Mouse (Mus musculus) erythroblast, adult 5-6 weeks (primary cell): ENCODE results near the gene Dhrs7c. TPM values are rescaled to one million over a fixed set of nuclear protein-coding genes. Genes with fewer than 3 reads are reported as not detected.

ENCODE experiments used
- ATAC-seq: replicated peaks from 2 replicates; pipeline ENCODE4 v1.8.0; 2016; ENCODE audit warnings: moderate number of reproducible peaks, mild to moderate bottlenecking, moderate TSS enrichment, inconsistent platforms; ENCODE audit not compliant: poor library complexity, low FRiP score, severe bottlenecking
- total RNA-seq, 2 experiments: library from RNA; stranded (forward) in 1 of 2; stranded (reverse) in 1 of 2; fragments of 150-400 nt in 1 of 2; fragments of 200-764, 138-1000 nt in 1 of 2; gene quantifications; 2 replicates each; pipeline versions ENCODE4 v1.2.3 to v1.2.4; 2015 to 2017; ENCODE audit warnings: low replicate concordance in 2 of 2

The Dhrs7c gene
- total RNA-seq, 2 experiments from 2014 or later = not detected

DNA sequence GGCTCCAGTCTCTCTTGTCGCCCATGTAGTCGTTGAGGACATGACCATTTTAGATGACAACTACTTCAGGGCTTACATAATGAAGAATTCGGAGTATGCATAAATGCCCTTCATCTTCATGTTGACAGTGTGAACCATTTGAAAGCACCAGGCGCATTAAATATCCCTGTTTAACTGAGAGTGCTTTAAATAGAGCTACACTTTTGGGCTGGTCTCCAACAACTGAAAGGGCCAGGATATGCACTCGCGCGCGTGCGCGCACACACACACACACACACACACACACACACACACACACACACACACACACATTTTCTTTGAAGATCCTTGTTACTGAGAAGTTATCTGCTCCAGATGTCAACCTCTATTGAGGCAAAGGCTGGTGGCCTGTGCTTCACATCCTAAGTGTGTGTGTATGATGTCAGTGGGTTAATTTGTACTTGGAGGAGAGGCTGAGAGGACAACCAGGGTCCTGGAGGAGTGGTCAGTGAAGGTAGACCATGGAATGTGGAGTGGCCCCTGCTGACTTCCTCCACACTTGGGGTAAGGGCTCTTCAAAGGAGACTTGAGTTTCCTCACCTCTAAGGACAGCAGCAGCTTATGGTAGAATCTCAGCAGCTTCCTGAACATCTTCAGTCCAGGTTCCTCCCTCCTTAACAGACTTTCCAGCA lies 37.6 kb downstream of the Dhrs7c start:
- no peak for ATAC-seq

DNA sequence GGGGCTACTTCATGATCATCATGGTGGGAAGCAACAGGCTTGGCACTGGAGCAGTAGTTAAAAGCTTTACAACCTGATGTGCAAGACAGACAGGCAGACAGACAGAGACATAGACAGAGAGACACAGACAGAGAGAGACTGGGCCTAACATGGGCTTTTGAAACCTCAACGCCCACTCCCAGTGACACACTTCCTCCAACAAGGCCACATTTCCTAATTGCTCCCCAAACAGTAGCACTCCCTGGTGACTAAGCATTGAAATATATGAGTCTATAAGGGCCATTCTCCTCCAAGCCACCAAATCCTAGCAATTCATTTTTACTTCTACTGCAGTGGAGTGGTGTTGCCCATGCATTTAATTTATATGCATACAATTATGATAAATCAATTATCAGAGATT lies 41.8 kb downstream of the Dhrs7c start:
- ATAC-seq = no peak

GRCm38 (mm10) chr11:67845193-67845592 lies 47.2 kb downstream of the Dhrs7c start:
- ATAC-seq = no peak

DNA sequence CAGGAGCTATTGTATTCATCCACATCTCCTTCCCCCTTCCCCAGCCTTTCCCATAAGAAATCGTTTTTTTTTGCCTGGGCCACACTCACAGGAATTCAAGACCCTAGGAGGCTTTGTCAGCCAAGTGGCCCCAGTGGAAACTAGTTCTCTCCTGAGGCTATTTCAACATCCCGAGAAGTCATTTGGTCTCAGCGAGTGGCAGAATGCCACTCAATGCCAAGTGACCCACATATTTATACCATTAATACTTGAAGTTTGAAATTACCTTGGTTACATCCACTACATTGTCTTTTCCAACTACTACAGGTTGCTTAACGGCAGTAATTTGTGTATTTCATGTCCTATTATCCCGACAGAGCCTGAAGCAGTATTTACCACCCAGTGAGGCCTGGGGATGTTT lies 53.8 kb downstream of the Dhrs7c start:
- ATAC-seq = no peak

DNA sequence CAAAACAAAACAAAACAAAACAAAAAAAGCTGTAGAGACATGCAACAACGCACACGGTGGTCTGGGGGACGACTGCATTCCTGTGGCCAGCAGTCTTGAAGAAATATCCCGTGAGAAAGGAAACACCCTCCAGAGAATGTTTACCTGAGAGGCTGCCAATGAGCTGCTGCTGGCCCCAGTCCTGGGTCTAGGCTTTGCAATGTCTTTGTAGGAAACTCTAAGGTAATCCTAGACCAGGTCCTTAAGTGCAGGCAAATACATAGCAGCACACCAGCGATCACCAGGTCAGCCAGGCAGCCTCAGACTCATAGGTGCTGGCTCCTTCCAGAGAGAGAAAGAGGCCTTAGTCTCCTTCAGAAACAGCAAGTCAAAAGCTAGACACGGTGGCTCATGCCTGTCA lies 56.0 kb downstream of the Dhrs7c start:
- ATAC-seq = no peak

GRCm38 (mm10) chr11:67855035-67855434 lies 57.0 kb downstream of the Dhrs7c start:
- no peak for ATAC-seq

GRCm38 (mm10) chr11:67858518-67858917 lies 60.5 kb downstream of the Dhrs7c start:
- ATAC-seq = no peak

GRCm38 (mm10) chr11:67860743-67861398 lies 62.9 kb downstream of the Dhrs7c start:
- no peak for ATAC-seq

GRCm38 (mm10) chr11:67861399-67861838 lies 63.4 kb downstream of the Dhrs7c start:
- ATAC-seq = no peak

- no peak for ATAC-seq
These were observed 67.1 kb downstream of the Dhrs7c start for GRCm38 (mm10) chr11:67865100-67865499.

Other genes with a start within 250 kb of the Dhrs7c start
- gene Rcvrn, start 102.9 kb upstream of the Dhrs7c start, total RNA-seq (2015; ENCODE audit: low replicate concordance) = not detected in 2 replicates
- not detected in 2 replicates for gene Rcvrn, start 102.9 kb upstream of the Dhrs7c start, total RNA-seq (2017; ENCODE audit: low replicate concordance)
- gene Glp2r, start 27.0 kb upstream of the Dhrs7c start, total RNA-seq (2015; ENCODE audit: low replicate concordance) = not detected in 2 replicates
- not detected in 2 replicates for gene Glp2r, start 27.0 kb upstream of the Dhrs7c start, total RNA-seq (2017; ENCODE audit: low replicate concordance)
- not detected in 2 replicates for gene Gsg1l2, start 23.6 kb upstream of the Dhrs7c start, total RNA-seq (2015; ENCODE audit: low replicate concordance)
- not detected in 2 replicates for gene Gsg1l2, start 23.6 kb upstream of the Dhrs7c start, total RNA-seq (2017; ENCODE audit: low replicate concordance)
- not detected in 2 replicates for gene Usp43, start 124.0 kb downstream of the Dhrs7c start, total RNA-seq (2015; ENCODE audit: low replicate concordance)
- not detected in 2 replicates for gene Usp43, start 124.0 kb downstream of the Dhrs7c start, total RNA-seq (2017; ENCODE audit: low replicate concordance)
- gene Cfap52, start 167.5 kb downstream of the Dhrs7c start, total RNA-seq (2015; ENCODE audit: low replicate concordance) = not detected in 2 replicates
- not detected in 2 replicates for gene Cfap52, start 167.5 kb downstream of the Dhrs7c start, total RNA-seq (2017; ENCODE audit: low replicate concordance)
- 3.8 and 6.1 TPM in 2 replicates for gene Stx8, start 168.0 kb downstream of the Dhrs7c start, total RNA-seq (2015; ENCODE audit: low replicate concordance)
- gene Stx8, start 168.0 kb downstream of the Dhrs7c start, total RNA-seq (2017; ENCODE audit: low replicate concordance) = 5.3 and 9.5 TPM in 2 replicates